Mouse (Mus musculus): ENCODE measurements around the gene Agpat4.

GRCm38 (mm10) chr17:12164507-12164906 is 46.0 kb downstream of the Agpat4 start:
- no peak for TF ChIP-seq CHD2 (IDR thresholded peaks at IDR 0.05; ENCODE audit: low read depth, low read length)
- TF ChIP-seq ZC3H11A (IDR thresholded peaks at IDR 0.05; ENCODE audit: borderline replicate concordance, low read depth, low read length): no peak
- TF ChIP-seq HCFC1 (IDR thresholded peaks at IDR 0.05; ENCODE audit: borderline replicate concordance, insufficient read depth, low read length): no peak
- no peak for TF ChIP-seq MAFK (IDR thresholded peaks at IDR 0.05; ENCODE audit: insufficient read depth, low read depth, low read length)
- no peak for TF ChIP-seq ZNF384 (IDR thresholded peaks at IDR 0.05; ENCODE audit: low read depth, low read length)

Data from ES-E14 (cell line).